Mouse (Mus musculus) T-cell, adult 2 months (primary cell): ENCODE results near the gene Bag6.

ENCODE experiments used
- DNase-seq: peaks from one replicate; pipeline ENCODE4 v3.0.0; 2022; ENCODE audit warnings: low spot score

The Bag6 gene

GRCm38 (mm10) chr17:35168541-35169207, 33.7 kb downstream of the Bag6 start:
- peak; percentile 54 for DNase-seq

- DNase-seq: peak; percentile 66
These were observed 37.7 kb downstream of the Bag6 start for GRCm38 (mm10) chr17:35172445-35173234.

GRCm38 (mm10) chr17:35173329-35173728, 38.4 kb downstream of the Bag6 start:
- DNase-seq: peak; percentile 47

GRCm38 (mm10) chr17:35174201-35174977, 39.4 kb downstream of the Bag6 start:
- no peak for DNase-seq

GRCm38 (mm10) chr17:35175382-35175781, 40.4 kb downstream of the Bag6 start:
- DNase-seq: no peak

GRCm38 (mm10) chr17:35175968-35176367, 41.0 kb downstream of the Bag6 start, which contains the start of gene Aif1:
TSS of gene Aif1 (minus strand) at chr17:35176068.
- no peak for DNase-seq

- DNase-seq: peak; percentile 76
These were observed 43.5 kb downstream of the Bag6 start for GRCm38 (mm10) chr17:35178528-35178927.

GRCm38 (mm10) chr17:35180093-35180492, 45.1 kb downstream of the Bag6 start:
- peak; percentile 33 for DNase-seq

- peak; percentile 81 for DNase-seq
These were observed 50.9 kb downstream of the Bag6 start for GRCm38 (mm10) chr17:35185639-35186611.

- DNase-seq: peak; percentile 73
These were observed 51.7 kb downstream of the Bag6 start for GRCm38 (mm10) chr17:35186681-35187080.

- no peak for DNase-seq
These were observed 52.4 kb downstream of the Bag6 start for GRCm38 (mm10) chr17:35187345-35187744.

- no peak for DNase-seq
These were observed 53.1 kb downstream of the Bag6 start, which contains the start of gene Lst1 for GRCm38 (mm10) chr17:35187959-35188610. TSS of gene Lst1 (minus strand) at chr17:35188439.

- DNase-seq: peak; percentile 19
These were observed 54.2 kb downstream of the Bag6 start for GRCm38 (mm10) chr17:35189186-35189585.

GRCm38 (mm10) chr17:35190096-35190495, 55.1 kb downstream of the Bag6 start:
- peak; percentile 77 for DNase-seq

- peak; percentile 20 for DNase-seq
These were observed 56.7 kb downstream of the Bag6 start for GRCm38 (mm10) chr17:35191723-35192122.

GRCm38 (mm10) chr17:35192924-35193323, 57.9 kb downstream of the Bag6 start:
- DNase-seq: no peak

- DNase-seq: peak; percentile 87
These were observed 59.2 kb downstream of the Bag6 start, which contains the start of gene Ltb for GRCm38 (mm10) chr17:35193881-35194843. TSS of gene Ltb (plus strand) at chr17:35194439.

GRCm38 (mm10) chr17:35194844-35195630, 60.1 kb downstream of the Bag6 start:
- peak; percentile 16 for DNase-seq
